Mouse (Mus musculus) CH12.LX (cell line): ENCODE results near the gene Gsap. TPM values are rescaled to one million over a fixed set of nuclear protein-coding genes. Genes with fewer than 3 reads are reported as not detected.

ENCODE experiments used
- DNase-seq: peaks from one replicate; pipeline ENCODE4 v3.0.0-alpha.2; 2013; ENCODE audit errors: extremely low read depth
- H3K27ac ChIP-seq: 2 replicates; pipeline ENCODE4 v1.5.1; 2012; ENCODE audit warnings: low read depth, mild to moderate bottlenecking, control low read depth, moderate library complexity; ENCODE audit not compliant: insufficient read depth
- H3K27me3 ChIP-seq: replicated peaks from 2 replicates; pipeline ENCODE3; 2012; ENCODE audit warnings: inconsistent platforms
- H3K36me3 ChIP-seq, 2 experiments: replicated peaks in 1 of 2; 2 replicates each; pipeline versions ENCODE3 to v1.6.1; 2012; ENCODE audit warnings: inconsistent platforms in 1 of 2, low read length in 1 of 2, mild to moderate bottlenecking in 1 of 2, mixed read lengths in 1 of 2, moderate library complexity in 1 of 2; ENCODE audit not compliant: control insufficient read depth in 1 of 2, insufficient read depth in 1 of 2
- H3K4me1 ChIP-seq, 2 experiments: 2 replicates each; pipeline ENCODE4 v1.6.1; 2012; ENCODE audit warnings: inconsistent platforms in 1 of 2, moderate library complexity in 1 of 2; ENCODE audit not compliant: insufficient read depth in 2 of 2, control insufficient read depth in 1 of 2
- H3K4me2 ChIP-seq: 2 replicates; pipeline ENCODE4 v1.6.1; 2012; ENCODE audit warnings: low read depth, mild to moderate bottlenecking, control low read depth; ENCODE audit not compliant: poor library complexity, insufficient read depth, severe bottlenecking
- H3K4me3 ChIP-seq, 3 experiments: fragments of 150-350 bp in 1 of 3; sonication (generic) in 1 of 3; replicated peaks in 1 of 3; 2 replicates each; pipeline versions ENCODE3 to v1.5.1; 2011 to 2012; ENCODE audit warnings: low read depth in 2 of 3, low read length in 2 of 3, mild to moderate bottlenecking in 2 of 3, moderate library complexity in 2 of 3, control low read depth in 1 of 3, improper control_type of control experiment in 1 of 3, inconsistent platforms in 1 of 3, mixed read lengths in 1 of 3; ENCODE audit not compliant: poor library complexity in 1 of 3
- H3K79me2 ChIP-seq: replicated peaks from 2 replicates; pipeline ENCODE4 v1.6.1; 2012; ENCODE audit warnings: mild to moderate bottlenecking, moderate library complexity; ENCODE audit not compliant: control insufficient read depth, poor library complexity, insufficient read depth, severe bottlenecking; ENCODE audit errors: extremely low read depth
- H3K9ac ChIP-seq: 2 replicates; pipeline ENCODE4 v1.6.1; 2012; ENCODE audit warnings: low read depth, mild to moderate bottlenecking, control low read depth, moderate library complexity; ENCODE audit not compliant: insufficient read depth
- H3K9me3 ChIP-seq: replicated peaks from 2 replicates; pipeline ENCODE3; 2012; ENCODE audit warnings: low read length, inconsistent platforms, mixed read lengths
- BHLHE40 ChIP-seq: IDR thresholded peaks from 2 replicates; pipeline ENCODE4 v1.6.1; 2011; ENCODE audit warnings: mild to moderate bottlenecking, low read depth, low read length, improper control_type of control experiment
- CTCF ChIP-seq, 2 experiments: IDR thresholded peaks in 1 of 2; conservative IDR thresholded peaks in 1 of 2; 2 replicates each; pipeline ENCODE4 v1.5.1; 2011 to 2012; ENCODE audit warnings: low read depth in 2 of 2, low read length in 2 of 2, improper control_type of control experiment in 1 of 2, inconsistent platforms in 1 of 2, mild to moderate bottlenecking in 1 of 2, moderate library complexity in 1 of 2
- E2F4 ChIP-seq: IDR thresholded peaks from 2 replicates; pipeline ENCODE4 v1.6.1; 2011; ENCODE audit warnings: low read depth, low read length, improper control_type of control experiment; ENCODE audit not compliant: insufficient replicate concordance
- ELF1 ChIP-seq: IDR thresholded peaks from 2 replicates; pipeline ENCODE4 v1.6.1; 2014; ENCODE audit warnings: low read depth, mild to moderate bottlenecking, inconsistent platforms, low read length, improper control_type of control experiment
- ETS1 ChIP-seq: conservative IDR thresholded peaks from 2 replicates; pipeline ENCODE4 v1.6.1; 2012; ENCODE audit warnings: low read depth, mild to moderate bottlenecking, inconsistent platforms, low read length, improper control_type of control experiment, moderate library complexity
- GABPA ChIP-seq: IDR thresholded peaks from 2 replicates; pipeline ENCODE4 v1.6.1; 2012; ENCODE audit warnings: low read depth, low read length, improper control_type of control experiment, inconsistent platforms; ENCODE audit not compliant: insufficient replicate concordance
- HCFC1 ChIP-seq: IDR thresholded peaks from 2 replicates; pipeline ENCODE4 v1.6.1; 2012; ENCODE audit warnings: low read depth, mild to moderate bottlenecking, inconsistent platforms, low read length, improper control_type of control experiment
- JUN ChIP-seq: IDR thresholded peaks from 2 replicates; pipeline ENCODE4 v1.6.1; 2011; ENCODE audit warnings: low read depth, mild to moderate bottlenecking, low read length, improper control_type of control experiment, moderate library complexity; ENCODE audit not compliant: insufficient read depth
- MAFK ChIP-seq: IDR thresholded peaks from 2 replicates; pipeline ENCODE4 v1.6.1; 2011; ENCODE audit warnings: low read length, improper control_type of control experiment; ENCODE audit not compliant: insufficient replicate concordance
- MAX ChIP-seq: IDR thresholded peaks from 2 replicates; pipeline ENCODE4 v1.6.1; 2011; ENCODE audit warnings: low read length, improper control_type of control experiment
- MEF2A ChIP-seq: IDR thresholded peaks from 2 replicates; pipeline ENCODE4 v1.6.1; 2014; ENCODE audit warnings: low read depth, mild to moderate bottlenecking, inconsistent platforms, low read length, improper control_type of control experiment, borderline replicate concordance
- MYC ChIP-seq: IDR thresholded peaks from 2 replicates; pipeline ENCODE4 v1.6.1; 2011; ENCODE audit warnings: low read depth, mild to moderate bottlenecking, improper control_type of control experiment, low read length
- NRF1 ChIP-seq: IDR thresholded peaks from 2 replicates; pipeline ENCODE4 v1.6.1; 2014; ENCODE audit warnings: low read depth, mild to moderate bottlenecking, inconsistent platforms, low read length, improper control_type of control experiment, moderate library complexity
- PAX5 ChIP-seq: IDR thresholded peaks from 2 replicates; pipeline ENCODE4 v1.6.1; 2012; ENCODE audit warnings: low read length, inconsistent platforms, mixed read lengths
- POLR2A ChIP-seq: IDR thresholded peaks from 2 replicates; pipeline ENCODE4 v1.6.1; 2011; ENCODE audit warnings: low read depth, mild to moderate bottlenecking, improper control_type of control experiment, low read length
- POLR2AphosphoS2 ChIP-seq: IDR thresholded peaks from 2 replicates; pipeline ENCODE4 v1.6.1; 2011; ENCODE audit warnings: low read depth, low read length, improper control_type of control experiment
- RAD21 ChIP-seq: IDR thresholded peaks from 2 replicates; pipeline ENCODE4 v1.6.1; 2011; ENCODE audit warnings: low read depth, mild to moderate bottlenecking, low read length, improper control_type of control experiment, moderate library complexity
- RCOR1 ChIP-seq: conservative IDR thresholded peaks from 2 replicates; pipeline ENCODE4 v1.6.1; 2012; ENCODE audit warnings: low read depth, mild to moderate bottlenecking, inconsistent platforms, low read length, improper control_type of control experiment
- SIN3A ChIP-seq: IDR thresholded peaks from 2 replicates; pipeline ENCODE4 v1.6.1; 2012; ENCODE audit warnings: low read length, improper control_type of control experiment, inconsistent platforms
- SMC3 ChIP-seq: IDR thresholded peaks from 2 replicates; pipeline ENCODE4 v1.6.1; 2011; ENCODE audit warnings: low read depth, low read length, improper control_type of control experiment
- TCF12 ChIP-seq: IDR thresholded peaks from 2 replicates; pipeline ENCODE4 v1.6.1; 2014; ENCODE audit warnings: low read depth, mild to moderate bottlenecking, inconsistent platforms, low read length, improper control_type of control experiment
- UBTF ChIP-seq: IDR thresholded peaks from 2 replicates; pipeline ENCODE4 v1.6.1; 2012; ENCODE audit warnings: low read depth, mild to moderate bottlenecking, inconsistent platforms, low read length, improper control_type of control experiment, moderate library complexity
- USF1 ChIP-seq: IDR thresholded peaks from 2 replicates; pipeline ENCODE4 v1.6.1; 2014; ENCODE audit warnings: low read depth, mild to moderate bottlenecking, inconsistent platforms, low read length, improper control_type of control experiment
- ZC3H11A ChIP-seq: IDR thresholded peaks from 2 replicates; pipeline ENCODE4 v1.6.1; 2012; ENCODE audit warnings: low read depth, mild to moderate bottlenecking, inconsistent platforms, low read length, improper control_type of control experiment
- ZNF384 ChIP-seq: IDR thresholded peaks from 2 replicates; pipeline ENCODE4 v1.6.1; 2012; ENCODE audit warnings: low read depth, low read length, improper control_type of control experiment, inconsistent platforms
- dilution Hi-C: fragments of 300-500 bp; cut with MboI; formaldehyde crosslinking; loops from 2 replicates; pipeline ENCODE4 v1.14.3; 2020; ENCODE audit warnings: low sequenced_read_pairs; ENCODE audit not compliant: extremely low pct_unique_long_range_greater_than_20kb, extremely low pct_ligation_motif_present
- in situ Hi-C: fragments of 300-500 bp; cut with MboI; formaldehyde crosslinking; loops from 3 replicates; pipeline ENCODE4 v1.14.3; 2019; ENCODE audit warnings: low sequenced_read_pairs, low pct_ligation_motif_present, low pct_unique_long_range_greater_than_20kb, mixed read lengths
- polyA plus RNA-seq: library from polyadenylated mRNA; unstranded; fragments of >175 nt; gene quantifications from 2 replicates; pipeline ENCODE4 v1.2.1, GENCODE M21; 2012; ENCODE audit warnings: low read depth; ENCODE audit not compliant: insufficient read length
- total RNA-seq, 2 experiments: library from RNA; depleted of rRNA; stranded (reverse); fragments of 300-350 nt in 1 of 2; fragments of >200 nt in 1 of 2; gene quantifications; 2 replicates each; pipeline ENCODE4 v1.2.3; 2012 to 2014

Gsap gene
- total and polyA plus RNA-seq, 3 experiments = 1.7 to 3.8 (median 2.2) TPM

DNA sequence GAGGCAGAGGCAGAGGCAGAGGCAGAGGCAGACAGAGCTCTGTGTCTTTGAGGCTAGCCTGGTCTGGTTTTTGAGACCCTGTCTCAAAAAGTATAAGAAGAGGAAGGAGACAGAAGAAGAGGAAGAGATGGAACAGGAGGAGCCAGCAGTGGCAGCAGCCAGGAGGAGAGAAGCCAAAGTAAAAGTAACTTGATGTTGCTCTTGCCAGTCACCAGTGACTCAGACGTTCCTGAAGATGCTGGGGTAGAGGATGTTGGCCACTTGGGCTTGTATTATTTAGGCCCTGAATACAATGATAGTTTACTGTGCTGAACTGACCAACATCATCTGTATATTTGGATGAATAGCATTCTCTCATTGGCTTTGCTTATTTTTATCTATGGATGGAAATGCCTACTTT is 142.5 kb downstream of the Gsap start:
- Histone ChIP-seq H3K9ac (no peak overlapping the region), H3K27me3 (no peaks in the 10 kb centered on the region), H3K27ac (no peak overlapping the region), H3K4me3 (no peak overlapping the region), H3K79me2 (no peaks in the 10 kb centered on the region), H3K36me3 (no peaks in the 10 kb centered on the region), H3K4me1 (peaks cover 6 to 12% of the 10 kb centered on the region in 2 experiments; a peak in 3 of 4 replicates), H3K9me3 (no peaks in the 10 kb centered on the region), H3K4me2 (no peak overlapping the region)
- in situ Hi-C loops (no loop called here), dilution Hi-C loops (no loop called here)
- DNase-seq = no peak
- no peak for TF ChIP-seq PAX5
- TF ChIP-seq ELF1 = no peak
- no peak for TF ChIP-seq ZC3H11A
- TF ChIP-seq NRF1 = no peak
- TF ChIP-seq POLR2A = no peak
- TF ChIP-seq ZNF384 = no peak
- TF ChIP-seq TCF12 = no peak
- no peak for TF ChIP-seq RAD21
- no peak for TF ChIP-seq SMC3
- no peak for TF ChIP-seq MYC
- no peak for TF ChIP-seq POLR2AphosphoS2
- TF ChIP-seq HCFC1 = no peak
- no peak for TF ChIP-seq GABPA
- no peak for TF ChIP-seq ETS1
- TF ChIP-seq MAX = no peak
- TF ChIP-seq E2F4 = no peak
- TF ChIP-seq MEF2A = no peak

DNA sequence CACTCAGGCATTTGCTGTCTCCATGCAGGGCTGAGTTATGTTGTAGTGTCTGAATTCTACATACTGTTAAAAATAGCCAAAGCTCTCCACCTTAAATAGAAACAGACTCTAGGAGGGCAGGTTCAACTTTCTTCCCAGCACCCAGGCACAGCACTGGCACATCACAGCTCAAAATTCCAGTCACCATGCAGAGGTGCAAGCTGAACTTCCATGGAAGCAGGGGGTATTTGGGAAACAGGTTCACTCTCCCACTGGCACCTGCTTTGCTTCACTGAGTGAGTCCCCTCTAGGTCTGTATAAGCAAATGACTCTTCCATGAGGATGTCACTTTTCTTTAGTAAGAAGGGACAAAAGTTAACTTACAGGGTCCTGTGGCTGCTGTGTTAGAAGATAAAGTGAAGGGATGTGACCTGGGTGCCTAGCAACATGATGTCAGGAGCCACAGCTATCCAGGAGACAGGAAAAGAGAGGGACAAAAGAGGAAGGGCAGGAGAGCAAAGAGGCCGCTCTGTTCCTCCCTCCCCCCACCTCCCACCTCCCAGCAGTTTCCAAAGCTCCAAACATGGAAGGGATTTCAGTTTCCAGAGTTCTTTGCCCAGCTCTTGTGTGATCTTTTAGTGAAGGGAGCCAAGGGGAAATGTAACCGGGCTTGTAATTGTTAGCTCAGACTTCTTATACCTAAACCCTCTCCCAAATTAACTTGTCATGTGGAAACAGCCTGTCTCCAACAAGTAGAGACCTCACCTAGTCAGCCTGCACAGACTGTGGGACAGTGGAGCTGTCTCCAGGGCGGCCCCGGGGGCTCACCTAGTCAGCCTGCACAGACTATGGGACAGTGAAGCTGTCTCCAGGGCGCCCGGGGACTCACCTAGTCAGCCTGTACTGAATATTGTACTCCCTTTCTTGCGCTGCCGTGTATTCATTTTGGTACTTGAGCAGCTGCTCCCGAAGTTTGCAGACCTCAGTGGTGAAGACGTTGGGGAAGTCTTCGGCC is 143.9 kb downstream of the Gsap start:
- in situ Hi-C loops (loop anchor here (5.0 kb wide), 2 partner anchors 42 to 92 kb away; partner anchors contain the start of genes Ccdc146, Fam185a and Fgl2), dilution Hi-C loops (no loop called here)
- no peak for DNase-seq
- no peaks in the 10 kb centered on the region for H3K9me3 ChIP-seq
- no peaks in the 10 kb centered on the region for H3K79me2 ChIP-seq
- H3K27ac ChIP-seq = no peak overlapping the region
- no peaks in the 10 kb centered on the region for H3K27me3 ChIP-seq
- H3K4me1 ChIP-seq = peaks cover 4 to 5% of the 10 kb centered on the region in 2 experiments; a peak in 2 of 4 replicates
- no peak overlapping the region for H3K4me2 ChIP-seq
- no peak overlapping the region for H3K4me3 ChIP-seq
- TF ChIP-seq USF1 (no peak), SIN3A (no peak), UBTF (no peak), ZNF384 (no peak), CTCF (conservative IDR thresholded peaks at IDR 0.05 in 1 of 2, IDR thresholded peaks at IDR 0.05 in 1 of 2; ENCODE audit: low read depth in 2 of 2, low read length in 2 of 2) (no peak), RCOR1 (no peak), JUN (no peak), BHLHE40 (no peak), MAFK (no peak)
- no peak overlapping the region for H3K9ac ChIP-seq
- H3K36me3 ChIP-seq = no peaks in the 10 kb centered on the region
